Mouse (Mus musculus) midbrain, embryonic 14.5 days (tissue): ENCODE measurements around the gene Ctbp2. TPM values are rescaled to one million over a fixed set of nuclear protein-coding genes. Genes with fewer than 3 reads are reported as not detected.
A peak's percentile ranks its signal among the peaks of the same experiment; 100 is the strongest.
"Not testable (repeated sequence)": the region's sequence is repeated elsewhere in the genome, so short reads cannot be mapped to it uniquely, and the experiment has no call there.

Source experiments
- ATAC-seq: fragments of 200-750 bp; cut with Nextera tagmentation; 2 replicates; pipeline ENCODE4 v1.8.0; 2017; ENCODE audit warnings: moderate number of reproducible peaks, moderate library complexity; ENCODE audit not compliant: low FRiP score, low TSS enrichment
- DNase-seq: peaks from one replicate; pipeline ENCODE4 v3.0.0-alpha.2; 2015
- H3K27ac ChIP-seq: fragments of 300-500 bp; sonication (generic); replicated peaks from 2 replicates; pipeline ENCODE4 v1.5.1; 2014; ENCODE audit warnings: mild to moderate bottlenecking, low read depth, low read length, moderate library complexity
- H3K27me3 ChIP-seq: fragments of 300-500 bp; sonication (generic); 2 replicates; pipeline ENCODE4 v1.6.1; 2014; ENCODE audit warnings: low read length, control low read depth, mixed read lengths; ENCODE audit not compliant: control insufficient read depth, insufficient read depth
- H3K36me3 ChIP-seq: fragments of 300-500 bp; sonication (generic); 2 replicates; pipeline ENCODE4 v1.6.1; 2014; ENCODE audit warnings: low read length, control low read depth; ENCODE audit not compliant: control insufficient read depth, insufficient read depth
- H3K4me1 ChIP-seq: fragments of 300-500 bp; sonication (generic); 2 replicates; pipeline ENCODE4 v1.6.1; 2014; ENCODE audit warnings: mild to moderate bottlenecking, antibody characterized with exemption, low read length, control low read depth; ENCODE audit not compliant: control insufficient read depth, insufficient read depth
- H3K4me2 ChIP-seq: fragments of 300-500 bp; sonication (generic); 2 replicates; pipeline ENCODE4 v1.6.1; 2014; ENCODE audit warnings: mild to moderate bottlenecking, low read length, moderate library complexity
- H3K4me3 ChIP-seq: fragments of 300-500 bp; sonication (generic); replicated peaks from 2 replicates; pipeline ENCODE4 v1.5.1; 2014; ENCODE audit warnings: low read depth, low read length
- H3K9ac ChIP-seq: fragments of 300-500 bp; sonication (generic); replicated peaks from 2 replicates; pipeline ENCODE4 v1.6.1; 2014; ENCODE audit warnings: mild to moderate bottlenecking, low read length, moderate library complexity
- H3K9me3 ChIP-seq: fragments of 300-500 bp; sonication (generic); 2 replicates; pipeline ENCODE4 v1.6.1; 2016; ENCODE audit warnings: low read length, control low read depth, mixed read lengths; ENCODE audit not compliant: control insufficient read depth
- WGBS: fragments of 180-500 bp; shearing (Covaris S2); extraction: QIAGEN DNeasy Blood & Tissue Kit; methylation state at CpG from one replicate; pipeline ENCODE4 v1.1.7; 2014; 5-methylcytosine and 5-hydroxymethylcytosine counted together
- polyA plus RNA-seq: library from polyadenylated mRNA; unstranded; fragments of >200 nt; fragmentation: Nextera tagmentation; extraction: Ambion mirVana; gene quantifications from 2 replicates; pipeline ENCODE4 v1.2.1, GENCODE M21; 2014

Gene Ctbp2
- polyA plus RNA-seq, 1 experiment from 2014 or later, result 75.2 TPM

- Histone ChIP-seq H3K27ac (no peak overlapping the region), H3K36me3 (0 out of 2 replicates have a peak, but pooled peaks cover 3% of the 10 kb centered on the region), H3K27me3 (no peaks in the 10 kb centered on the region), H3K4me1 (peaks cover 16% of the 10 kb centered on the region; the same call in 1 of the 2 replicates), H3K9me3 (no peaks in the 10 kb centered on the region), H3K4me3 (no peak overlapping the region), H3K4me2 (no peak overlapping the region), H3K9ac (no peak overlapping the region)
- ATAC-seq (no peak), DNase-seq (no peak)
- WGBS, result 89% methylated on average over 12 of the region's 12 CpGs
Observed at GRCm38 (mm10) chr7:133098118-133098793, 25.9 kb downstream of the Ctbp2 start.

GRCm38 (mm10) chr7:133095610-133096009, 28.5 kb downstream of the Ctbp2 start:
- H3K27ac ChIP-seq, H3K9me3 ChIP-seq, H3K4me3 ChIP-seq, H3K4me2 ChIP-seq, H3K9ac ChIP-seq, ATAC-seq, DNase-seq, H3K36me3 ChIP-seq, H3K27me3 ChIP-seq: not testable (repeated sequence)
- WGBS, result 92% methylated on average over 7 of the region's 7 CpGs
- H3K4me1 ChIP-seq, result peaks cover 14% of the 10 kb centered on the region

GRCm38 (mm10) chr7:133094711-133095495, 29.3 kb downstream of the Ctbp2 start:
- Histone ChIP-seq H3K9me3 (no peaks in the 10 kb centered on the region), H3K27me3 (no peaks in the 10 kb centered on the region), H3K4me1 (peaks cover 14% of the 10 kb centered on the region), H3K4me2 (no peak overlapping the region), H3K9ac (no peak overlapping the region), H3K36me3 (no peaks in the 10 kb centered on the region), H3K27ac (no peak overlapping the region), H3K4me3 (no peak overlapping the region)
- WGBS, result 83% methylated on average over 9 of the region's 9 CpGs
- no peak for DNase-seq
- ATAC-seq, result no peak

GRCm38 (mm10) chr7:133094161-133094560, 30.0 kb downstream of the Ctbp2 start:
- Histone ChIP-seq H3K4me3 (no peak overlapping the region), H3K4me2 (no peak overlapping the region), H3K36me3 (no peaks in the 10 kb centered on the region), H3K27me3 (no peaks in the 10 kb centered on the region), H3K4me1 (peaks cover 20% of the 10 kb centered on the region), H3K9me3 (no peaks in the 10 kb centered on the region), H3K27ac (no peak overlapping the region), H3K9ac (no peak overlapping the region)
- WGBS, result 92% methylated on average over 3 of the region's 3 CpGs
- ATAC-seq (no peak), DNase-seq (no peak)

GRCm38 (mm10) chr7:133093731-133094130, 30.4 kb downstream of the Ctbp2 start:
- H3K4me1 ChIP-seq, result peaks cover 24% of the 10 kb centered on the region
- no peak overlapping the region for H3K27ac ChIP-seq
- H3K4me2 ChIP-seq, result no peak overlapping the region
- H3K27me3 ChIP-seq, result no peaks in the 10 kb centered on the region
- ATAC-seq (no peak), DNase-seq (no peak)
- H3K9me3 ChIP-seq, result no peaks in the 10 kb centered on the region
- no peak overlapping the region for H3K4me3 ChIP-seq
- H3K36me3 ChIP-seq, result no peaks in the 10 kb centered on the region
- WGBS, result 88% methylated on average over 5 of the region's 5 CpGs
- H3K9ac ChIP-seq, result no peak overlapping the region

- H3K4me1 ChIP-seq, result peaks cover 31% of the 10 kb centered on the region
- no peak overlapping the region for H3K4me2 ChIP-seq
- no peaks in the 10 kb centered on the region for H3K9me3 ChIP-seq
- DNase-seq (no peak), ATAC-seq (no peak)
- no peak overlapping the region for H3K4me3 ChIP-seq
- no peaks in the 10 kb centered on the region for H3K27me3 ChIP-seq
- H3K36me3 ChIP-seq, result no peaks in the 10 kb centered on the region
- no peak overlapping the region for H3K27ac ChIP-seq
- H3K9ac ChIP-seq, result no peak overlapping the region
- 83% methylated on average over 4 of the region's 4 CpGs for WGBS
Observed at GRCm38 (mm10) chr7:133090641-133091040, 33.5 kb downstream of the Ctbp2 start.

GRCm38 (mm10) chr7:133089621-133090260, 34.4 kb downstream of the Ctbp2 start:
- Histone ChIP-seq H3K27ac (no peak overlapping the region), H3K4me3 (no peak overlapping the region), H3K4me1 (peaks cover 31% of the 10 kb centered on the region), H3K9me3 (no peaks in the 10 kb centered on the region), H3K36me3 (no peaks in the 10 kb centered on the region), H3K27me3 (no peaks in the 10 kb centered on the region), H3K4me2 (no peak overlapping the region), H3K9ac (no peak overlapping the region)
- no peak for ATAC-seq
- DNase-seq, result no peak
- WGBS, result 59% methylated on average over 11 of the region's 11 CpGs

GRCm38 (mm10) chr7:133088830-133089261, 35.3 kb downstream of the Ctbp2 start:
- Histone ChIP-seq H3K9ac (no peak overlapping the region; the same call in 1 of the 2 replicates), H3K36me3 (no peaks in the 10 kb centered on the region), H3K4me2 (peak overlapping the region; percentile 1; the same call in 1 of the 2 replicates), H3K4me3 (no peak overlapping the region), H3K27me3 (no peaks in the 10 kb centered on the region), H3K9me3 (no peaks in the 10 kb centered on the region), H3K27ac (peak overlapping the region; percentile 65), H3K4me1 (peaks cover 31% of the 10 kb centered on the region)
- peak; percentile 76 for DNase-seq
- no peak for ATAC-seq
- 52% methylated on average over 11 of the region's 11 CpGs for WGBS
